Mouse (Mus musculus): ENCODE measurements at regions not wholly inside any gene's neighbourhood (a gene's known extent, or its start where the extent isn't known, plus 50 kb on each side); places are given as distances from the start of the nearest gene placed in this dataset.

GRCm38 (mm10) chr4:33852294-33852693 lies 72.1 kb upstream of the Cnr1 start:
- TF ChIP-seq TBP (conservative IDR thresholded peaks at IDR 0.05; ENCODE audit: low read depth, low read length) (no peak), JUND (conservative IDR thresholded peaks at IDR 0.05; ENCODE audit: low read depth, low read length) (no peak), UBTF (IDR thresholded peaks at IDR 0.05; ENCODE audit: low read depth, low read length) (no peak), ELF1 (IDR thresholded peaks at IDR 0.05; ENCODE audit: low read depth, low read length) (no peak), ZMIZ1 (IDR thresholded peaks at IDR 0.05; ENCODE audit: low read depth, low read length) (no peak), ZNF384 (IDR thresholded peaks at IDR 0.05; ENCODE audit: low read depth, low read length) (no peak), MAZ (IDR thresholded peaks at IDR 0.05; ENCODE audit: low read depth, low read length) (no peak), TCF12 (IDR thresholded peaks at IDR 0.05; ENCODE audit: low read depth, low read length) (no peak)
- H3K36me3 ChIP-seq (replicated peaks in 1 of 2; ENCODE audit: control insufficient read depth in 1 of 2, insufficient read depth in 1 of 2, low read length in 1 of 2): no peaks in the 10 kb centered on the region
- dilution Hi-C loops (cut with MboI; ENCODE audit: extremely low pct_ligation_motif_present, extremely low pct_unique_long_range_greater_than_20kb, low sequenced_read_pairs) (no loop called here), in situ Hi-C loops (cut with MboI; ENCODE audit: low pct_ligation_motif_present, low pct_unique_long_range_greater_than_20kb, low sequenced_read_pairs) (no loop called here)
- H3K9ac ChIP-seq (ENCODE audit: insufficient read depth, low read depth): no peak overlapping the region
- no peaks in the 10 kb centered on the region for H3K79me2 ChIP-seq (replicated peaks; ENCODE audit: control insufficient read depth, extremely low read depth, insufficient read depth, poor library complexity, severe bottlenecking)
- no peak overlapping the region for H3K27ac ChIP-seq (ENCODE audit: insufficient read depth, low read depth)
- H3K4me2 ChIP-seq (ENCODE audit: insufficient read depth, low read depth, poor library complexity, severe bottlenecking): no peak overlapping the region
- DNase-seq (ENCODE audit: extremely low read depth): no peak
- H3K4me1 ChIP-seq (ENCODE audit: control insufficient read depth in 1 of 2, insufficient read depth in 2 of 2): no peaks in the 10 kb centered on the region
- H3K9me3 ChIP-seq (replicated peaks; ENCODE audit: low read length): no peaks in the 10 kb centered on the region
- H3K27me3 ChIP-seq (replicated peaks): no peaks in the 10 kb centered on the region
- H3K4me3 ChIP-seq (replicated peaks in 1 of 3; ENCODE audit: low read depth in 2 of 3, low read length in 2 of 3, poor library complexity in 1 of 3): no peak overlapping the region

DNA sequence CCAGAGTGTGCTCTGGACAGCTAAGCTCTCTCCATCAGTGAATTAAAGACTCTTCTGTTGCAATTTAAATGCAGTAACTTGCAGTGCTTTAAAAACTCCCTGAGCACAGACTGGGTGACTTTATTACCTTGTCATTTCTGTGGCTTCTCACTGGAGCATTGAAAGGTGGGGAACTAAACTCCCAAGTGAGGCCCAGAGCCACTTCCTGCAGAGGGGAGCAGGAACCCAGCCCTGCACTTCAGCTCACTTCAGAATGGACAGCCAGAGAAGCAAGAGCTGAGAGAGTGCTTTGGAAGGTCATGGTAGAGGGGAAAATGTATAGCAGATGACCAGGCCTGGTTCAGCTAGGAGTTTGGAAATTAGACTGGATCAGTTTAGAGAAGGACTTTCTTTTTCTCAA lies 69.3 kb upstream of the Cnr1 start:
- no peak overlapping the region for H3K4me2 ChIP-seq (ENCODE audit: insufficient read depth, low read depth, poor library complexity, severe bottlenecking)
- no peaks in the 10 kb centered on the region for H3K27me3 ChIP-seq (replicated peaks)
- dilution Hi-C loops (cut with MboI; ENCODE audit: extremely low pct_ligation_motif_present, extremely low pct_unique_long_range_greater_than_20kb, low sequenced_read_pairs) (no loop called here), in situ Hi-C loops (cut with MboI; ENCODE audit: low pct_ligation_motif_present, low pct_unique_long_range_greater_than_20kb, low sequenced_read_pairs) (no loop called here)
- no peaks in the 10 kb centered on the region for H3K9me3 ChIP-seq (replicated peaks; ENCODE audit: low read length)
- TF ChIP-seq JUND (conservative IDR thresholded peaks at IDR 0.05; ENCODE audit: low read depth, low read length) (no peak), UBTF (IDR thresholded peaks at IDR 0.05; ENCODE audit: low read depth, low read length) (no peak), TCF12 (IDR thresholded peaks at IDR 0.05; ENCODE audit: low read depth, low read length) (no peak), ZMIZ1 (IDR thresholded peaks at IDR 0.05; ENCODE audit: low read depth, low read length) (no peak), MAX (IDR thresholded peaks at IDR 0.05; ENCODE audit: low read length) (no peak), CHD2 (IDR thresholded peaks at IDR 0.05; ENCODE audit: low read length) (no peak), ZC3H11A (IDR thresholded peaks at IDR 0.05; ENCODE audit: low read depth, low read length) (no peak), NRF1 (IDR thresholded peaks at IDR 0.05; ENCODE audit: low read depth, low read length) (no peak), ZNF384 (IDR thresholded peaks at IDR 0.05; ENCODE audit: low read depth, low read length) (no peak), SMC3 (IDR thresholded peaks at IDR 0.05; ENCODE audit: low read depth, low read length) (no peak)
- H3K36me3 ChIP-seq (replicated peaks in 1 of 2; ENCODE audit: control insufficient read depth in 1 of 2, insufficient read depth in 1 of 2, low read length in 1 of 2): no peaks in the 10 kb centered on the region
- no peak for DNase-seq (ENCODE audit: extremely low read depth)
- H3K4me1 ChIP-seq (ENCODE audit: control insufficient read depth in 1 of 2, insufficient read depth in 2 of 2): no peaks in the 10 kb centered on the region
- H3K27ac ChIP-seq (ENCODE audit: insufficient read depth, low read depth): no peak overlapping the region
- no peak overlapping the region for H3K9ac ChIP-seq (ENCODE audit: insufficient read depth, low read depth)
- H3K79me2 ChIP-seq (replicated peaks; ENCODE audit: control insufficient read depth, extremely low read depth, insufficient read depth, poor library complexity, severe bottlenecking): no peaks in the 10 kb centered on the region
- no peak overlapping the region for H3K4me3 ChIP-seq (replicated peaks in 1 of 3; ENCODE audit: low read depth in 2 of 3, low read length in 2 of 3, poor library complexity in 1 of 3)

GRCm38 (mm10) chr4:33867126-33867525 lies 57.3 kb upstream of the Cnr1 start:
- Histone ChIP-seq H3K9ac (ENCODE audit: insufficient read depth, low read depth) (no peak overlapping the region), H3K9me3 (replicated peaks; ENCODE audit: low read length) (no peaks in the 10 kb centered on the region), H3K79me2 (replicated peaks; ENCODE audit: control insufficient read depth, extremely low read depth, insufficient read depth, poor library complexity, severe bottlenecking) (no peaks in the 10 kb centered on the region), H3K27me3 (replicated peaks) (no peaks in the 10 kb centered on the region), H3K27ac (ENCODE audit: insufficient read depth, low read depth) (no peak overlapping the region), H3K4me1 (ENCODE audit: control insufficient read depth in 1 of 2, insufficient read depth in 2 of 2) (peaks cover 0 to 9% of the 10 kb centered on the region in 2 experiments; a peak in 2 of 4 replicates), H3K4me3 (replicated peaks in 1 of 3; ENCODE audit: low read depth in 2 of 3, low read length in 2 of 3, poor library complexity in 1 of 3) (no peak overlapping the region), H3K4me2 (ENCODE audit: insufficient read depth, low read depth, poor library complexity, severe bottlenecking) (no peak overlapping the region), H3K36me3 (replicated peaks in 1 of 2; ENCODE audit: control insufficient read depth in 1 of 2, insufficient read depth in 1 of 2, low read length in 1 of 2) (no peaks in the 10 kb centered on the region)
- dilution Hi-C loops (cut with MboI; ENCODE audit: extremely low pct_ligation_motif_present, extremely low pct_unique_long_range_greater_than_20kb, low sequenced_read_pairs): no loop called here
- peak; percentile 95 for TF ChIP-seq ETS1 (conservative IDR thresholded peaks at IDR 0.05; ENCODE audit: low read depth, low read length)
- TF ChIP-seq IRF4 (IDR thresholded peaks at IDR 0.05; ENCODE audit: low read depth, low read length): peak; percentile 55; the same call in 1 of the 2 replicates
- no peak for TF ChIP-seq HCFC1 (IDR thresholded peaks at IDR 0.05; ENCODE audit: low read depth, low read length)
- no peak for TF ChIP-seq ELF1 (IDR thresholded peaks at IDR 0.05; ENCODE audit: low read depth, low read length)
- in situ Hi-C loops (cut with MboI; ENCODE audit: low pct_ligation_motif_present, low pct_unique_long_range_greater_than_20kb, low sequenced_read_pairs): no loop called here
- peak; percentile 11 for DNase-seq (ENCODE audit: extremely low read depth)
